Mouse (Mus musculus): Measurements from ENCODE around the gene Rac2.

The Rac2 gene

DNA sequence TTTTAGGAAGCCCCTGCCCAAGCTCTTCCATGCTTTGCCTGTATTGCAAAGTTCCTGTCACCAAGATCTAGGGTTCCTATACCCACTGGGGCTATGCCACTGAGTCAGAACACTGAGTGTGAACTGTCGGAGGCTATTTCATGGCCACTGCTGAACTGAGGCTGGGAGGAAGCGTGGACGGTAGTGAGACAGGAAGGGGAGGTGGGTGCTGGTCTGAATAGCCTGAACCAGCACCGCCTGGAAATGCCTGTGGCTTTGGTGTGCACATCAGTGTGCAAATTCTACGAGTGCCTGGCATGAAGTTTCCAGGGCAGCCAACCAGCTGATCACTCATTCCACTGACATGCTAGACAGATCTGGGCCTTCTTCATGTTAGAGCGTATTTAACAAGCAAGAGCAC is 50.7 kb downstream of the Rac2 start:
- DNase-seq (ENCODE audit: low read depth, low spot score), result no peak

DNA sequence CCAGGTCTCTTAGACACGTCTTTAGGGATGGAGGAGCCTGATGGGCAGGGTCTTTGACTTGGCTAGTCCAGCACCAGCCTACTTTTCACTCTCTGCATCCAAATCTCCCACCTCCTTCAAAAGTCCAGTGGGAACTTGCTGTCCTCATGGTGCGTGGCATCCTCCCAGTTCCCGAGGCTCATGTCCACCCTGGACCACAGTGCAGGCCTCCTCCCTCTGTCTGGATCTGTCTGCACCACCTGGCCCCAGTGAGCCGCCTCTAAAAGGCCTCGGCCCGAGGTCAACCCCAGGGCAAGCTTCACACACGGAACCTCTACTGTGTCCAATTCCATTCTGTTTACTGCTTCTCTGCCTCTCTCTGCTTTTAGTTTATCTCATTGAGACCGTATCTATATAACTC is 51.3 kb downstream of the Rac2 start:
- no peak for DNase-seq (ENCODE audit: low read depth, low spot score)

DNA sequence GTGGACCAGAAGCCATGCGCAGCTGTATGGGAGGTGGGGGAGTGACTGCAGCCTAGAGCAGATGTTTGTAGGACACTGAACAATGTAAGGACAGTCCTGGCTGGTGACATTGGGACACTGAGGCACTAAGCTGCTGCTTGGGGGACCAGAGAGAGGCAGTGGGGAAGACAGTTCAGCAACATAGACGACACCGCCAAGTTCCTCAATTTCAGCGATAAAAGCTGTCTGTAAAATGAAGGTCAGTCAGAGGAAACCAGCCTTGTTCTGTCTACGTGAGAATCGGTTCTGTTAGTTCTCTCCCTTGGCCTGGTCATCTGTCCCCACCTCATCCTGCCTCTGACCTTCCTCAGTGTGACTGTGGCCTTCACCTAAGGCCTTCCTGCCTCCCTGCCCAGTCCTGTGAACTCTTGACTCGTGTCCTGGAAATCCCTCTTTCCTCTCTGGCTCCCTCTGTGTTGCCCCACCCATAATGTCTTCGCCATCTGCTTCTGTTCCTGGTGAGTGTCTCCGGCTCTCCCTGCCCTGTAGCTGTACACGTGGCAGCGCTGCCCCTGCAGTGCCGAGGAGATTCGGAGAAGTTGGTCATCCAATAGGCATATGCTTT is 52.4 kb downstream of the Rac2 start:
- no peak for DNase-seq (ENCODE audit: low read depth, low spot score)

DNA sequence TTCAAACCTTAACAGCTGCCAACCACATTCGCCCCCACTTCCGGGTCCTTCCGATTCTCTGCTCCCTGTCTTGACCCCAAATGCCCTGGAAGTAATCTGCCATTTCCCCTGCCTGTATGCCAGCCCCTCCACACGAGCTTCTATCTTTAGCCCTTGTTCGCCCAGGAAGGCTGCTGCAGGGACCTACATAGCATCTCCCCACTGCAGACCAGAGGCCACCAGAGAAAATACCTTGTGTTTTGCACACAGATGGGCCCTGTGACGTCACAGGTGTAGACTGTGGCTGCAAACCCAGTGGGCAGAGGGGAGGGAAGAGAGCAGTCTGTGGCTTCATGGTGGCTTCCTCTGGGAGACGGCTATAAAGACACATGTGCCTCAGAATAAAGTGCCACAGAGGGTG is 54.4 kb downstream of the Rac2 start:
- no peak for DNase-seq (ENCODE audit: low read depth, low spot score)

DNA sequence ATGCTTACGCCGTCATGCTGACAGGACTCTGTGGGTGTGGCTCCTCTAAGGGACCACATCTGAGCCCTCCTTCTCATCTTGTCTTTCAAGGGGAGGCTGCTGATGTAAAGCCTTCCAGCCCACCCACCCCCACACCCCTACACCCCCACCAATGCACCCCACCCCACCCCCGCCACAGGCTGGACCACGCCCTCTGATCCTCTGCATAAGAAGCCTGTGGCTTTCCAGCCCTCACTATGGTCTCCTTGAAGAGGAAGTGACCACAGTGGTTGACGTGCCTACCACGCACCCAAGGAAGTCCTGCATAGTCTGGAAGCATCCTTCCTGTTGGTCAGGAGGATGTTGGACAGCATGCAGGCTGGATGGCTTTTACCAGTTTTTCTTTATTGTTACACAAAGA is 56.8 kb downstream of the Rac2 start:
- no peak for DNase-seq (ENCODE audit: low read depth, low spot score)

DNA sequence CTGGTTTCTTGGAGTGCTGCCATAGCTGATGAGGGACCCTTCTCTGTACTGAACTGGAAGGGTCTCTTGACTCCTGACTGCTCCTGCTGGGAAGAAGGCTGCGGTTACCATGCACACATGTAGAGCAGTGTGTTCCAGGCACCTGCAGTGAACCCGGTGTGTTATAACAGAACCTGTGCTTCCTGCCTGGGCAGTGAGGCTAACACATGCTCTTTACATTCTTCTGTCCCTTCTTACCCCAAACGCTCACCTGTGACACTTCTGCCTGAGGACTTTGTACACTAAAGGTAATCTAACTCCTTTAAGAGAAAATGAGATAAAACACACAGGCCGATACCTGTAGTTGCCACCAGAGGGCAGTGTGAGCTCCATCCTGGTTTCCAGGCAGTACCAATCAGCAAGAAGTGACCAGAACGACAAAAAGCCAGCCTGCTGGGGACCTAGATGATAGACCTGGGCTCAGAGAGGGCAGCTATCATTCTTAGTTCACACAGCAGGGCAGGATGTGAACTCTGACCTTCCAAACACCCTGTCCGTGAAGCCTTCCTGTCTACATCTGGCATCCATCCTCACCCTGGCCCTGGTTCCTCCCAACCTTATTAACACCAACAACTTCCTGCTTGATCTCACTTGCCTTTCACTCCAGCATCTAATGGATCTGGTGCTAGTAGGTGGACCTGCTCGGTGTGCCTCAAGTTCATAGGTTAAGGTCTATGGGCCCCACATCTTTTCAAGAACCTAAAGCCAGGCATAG is 58.0 kb downstream of the Rac2 start:
- no peak for DNase-seq (ENCODE audit: low read depth, low spot score)

DNA sequence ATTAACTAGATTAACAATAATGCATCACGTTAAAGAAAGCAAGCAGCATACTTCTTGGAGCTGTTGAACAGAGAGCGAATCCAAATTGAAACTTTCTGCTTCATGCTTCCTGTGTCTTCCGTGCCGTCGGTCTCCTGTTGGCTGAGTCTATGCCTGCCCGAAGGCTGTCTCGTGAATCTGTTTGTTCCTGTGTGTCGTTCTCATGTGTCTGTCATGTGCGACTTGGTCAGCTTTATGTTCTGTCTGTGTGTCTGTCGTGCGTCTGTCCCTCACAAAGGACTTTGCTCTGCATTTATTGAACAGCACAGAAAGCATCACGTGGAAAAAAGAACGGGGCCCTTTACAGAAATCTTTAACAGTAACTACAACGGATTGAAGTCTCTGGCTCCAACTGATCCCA is 59.6 kb downstream of the Rac2 start:
- DNase-seq (ENCODE audit: low read depth, low spot score), result no peak

DNA sequence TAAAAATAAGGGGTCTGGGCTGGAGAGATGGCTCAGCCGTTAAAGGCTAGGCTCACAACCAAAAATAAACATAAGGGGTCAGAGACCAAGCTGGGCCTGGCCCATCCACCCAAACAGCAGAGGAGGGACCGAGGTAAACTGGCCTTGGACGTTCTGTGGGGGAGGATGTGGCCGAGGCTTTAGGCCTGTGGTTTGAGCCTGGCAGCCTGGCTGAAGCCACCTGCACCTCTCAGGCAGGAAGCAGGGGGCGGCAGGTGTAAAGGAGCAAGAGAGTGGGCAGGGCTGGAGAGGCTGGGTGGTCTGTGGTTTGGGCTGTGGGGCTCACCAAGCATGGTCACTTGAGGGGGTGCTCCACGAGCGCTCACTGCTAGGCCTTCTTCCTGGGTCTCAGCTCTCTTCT is 60.6 kb downstream of the Rac2 start:
- DNase-seq (ENCODE audit: low read depth, low spot score), result no peak

DNA sequence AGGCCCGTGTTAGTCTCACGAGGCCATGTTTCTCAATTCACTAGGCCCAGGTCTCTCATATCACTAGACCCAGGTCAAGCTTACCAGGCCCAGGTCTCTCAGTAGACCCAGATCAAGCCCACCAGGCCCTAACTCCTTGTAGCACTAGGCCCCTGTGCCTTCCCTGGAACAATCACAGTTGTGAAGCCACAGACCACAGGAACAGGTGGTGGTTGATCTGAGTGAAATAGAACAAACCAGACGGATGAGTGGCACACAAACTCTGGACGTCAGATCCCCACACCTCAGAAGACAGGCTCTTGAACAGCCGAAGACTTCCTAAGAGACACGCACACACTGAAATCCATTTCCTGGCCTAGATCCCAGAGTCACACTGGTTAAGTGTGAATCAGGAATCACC is 61.8 kb downstream of the Rac2 start:
- DNase-seq (ENCODE audit: low read depth, low spot score), result no peak

DNA sequence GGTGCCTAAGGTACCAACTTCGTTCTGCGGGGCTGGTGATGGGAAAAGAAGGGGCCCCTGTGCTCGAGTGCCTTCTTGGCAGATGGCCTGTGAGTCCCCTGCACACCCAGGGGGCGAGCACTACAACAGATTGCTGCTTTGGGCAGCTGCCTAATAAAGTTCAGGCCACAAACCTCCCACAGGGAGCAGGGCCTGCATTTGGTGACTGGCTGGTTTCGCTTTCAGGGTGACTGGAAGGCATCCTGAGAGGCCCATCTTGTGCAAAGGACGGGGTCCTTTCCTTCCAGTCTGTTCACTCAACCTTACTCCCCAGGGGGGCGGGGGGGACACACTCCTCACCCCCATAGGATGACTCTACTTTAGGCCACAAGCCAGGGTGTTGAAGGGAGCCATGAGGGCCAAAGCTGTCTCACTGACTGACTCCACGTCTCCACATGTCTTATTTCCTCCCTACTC is 62.4 kb downstream of the Rac2 start:
- no peak for DNase-seq (ENCODE audit: low read depth, low spot score)

DNA sequence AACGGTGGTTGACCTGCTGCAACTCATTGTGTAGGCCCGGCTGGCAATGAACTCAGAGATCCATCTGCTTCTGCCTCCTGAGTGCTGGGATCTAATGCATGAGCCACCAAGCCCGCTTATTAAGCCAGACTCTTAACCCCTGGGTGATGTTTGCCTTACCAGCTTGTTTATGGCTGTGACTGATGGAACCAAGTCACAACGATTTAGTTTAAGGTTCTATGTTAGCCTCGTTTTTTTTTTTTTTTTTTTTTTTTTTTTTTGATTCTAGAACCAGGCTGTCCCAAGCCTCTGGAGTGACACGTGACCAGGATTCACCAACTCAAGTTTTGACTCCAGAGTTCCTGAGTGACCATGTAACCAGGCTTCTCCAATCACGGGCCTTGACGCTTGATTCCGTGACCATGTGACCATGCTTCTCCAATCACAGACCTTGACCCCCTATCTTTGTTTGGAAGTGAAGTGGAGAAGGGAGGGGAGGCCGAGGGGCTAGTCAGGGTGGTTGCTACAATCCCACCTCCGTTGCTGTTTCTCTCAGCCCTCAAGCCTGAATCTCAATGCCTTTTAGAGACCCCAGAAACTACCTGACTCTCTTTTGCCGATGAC is 63.2 kb downstream of the Rac2 start:
- DNase-seq (ENCODE audit: low read depth, low spot score), result no peak
